Comparison of ENCODE assay signal across 8 mouse cellular contexts in the genomic region with DNA sequence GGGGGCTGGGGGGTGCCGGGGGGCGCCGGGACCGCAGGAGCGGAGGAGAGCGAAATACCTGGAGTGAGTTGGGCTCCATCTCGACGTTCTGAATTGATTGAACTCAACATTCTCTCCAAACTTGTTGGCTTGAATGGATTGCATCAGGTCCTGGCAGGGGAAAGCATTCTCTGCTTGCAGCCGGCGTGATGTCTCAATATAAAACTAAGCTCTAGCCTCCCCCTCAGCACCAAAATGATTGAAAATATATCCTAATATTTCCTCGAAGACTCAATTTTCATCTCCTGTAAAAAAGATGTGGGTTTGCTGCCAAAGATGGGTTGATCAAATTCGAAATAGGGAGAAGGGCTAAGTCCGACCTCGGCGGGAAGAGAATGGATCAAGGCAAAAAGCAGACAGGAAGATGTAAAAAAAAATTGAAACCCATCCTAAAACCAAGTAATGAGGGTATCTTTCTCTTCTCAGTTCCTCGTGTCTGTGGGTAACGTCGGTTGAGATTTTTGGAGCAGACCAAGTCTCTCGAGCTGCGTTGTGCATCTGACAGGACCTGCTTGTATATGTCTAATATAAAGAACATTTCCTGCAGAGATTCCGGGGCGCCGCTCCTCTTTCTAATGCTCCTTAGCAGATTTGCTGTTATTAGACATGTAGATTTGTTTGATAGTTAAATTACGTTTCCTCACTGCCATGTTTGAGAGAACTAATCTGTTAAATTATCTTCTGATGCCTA. TPM values are rescaled to one million over a fixed set of nuclear protein-coding genes. Genes with fewer than 3 reads are reported as not detected.
DNase-seq lines count a peak whose midpoint lies in the region; ATAC-seq lines count a peak whose summit lies in the region.

A gene (minus strand): TSS at position 109 of the 730 bp plus-strand sequence.

- H3K4me3 ChIP-seq in brown adipose tissue, adult 24 weeks (ENCODE audit: insufficient read depth, low read depth, low read length) = peak within 1 kb of the TSS; percentile 99
- peak within 1 kb of the TSS; percentile 64 for H3K4me3 ChIP-seq in hindbrain, embryonic 13.5 days

- H3K27ac ChIP-seq in brown adipose tissue, adult 24 weeks (replicated peaks; ENCODE audit: low read depth, low read length) = peak within 1 kb of the TSS; percentile 89
- peak within 1 kb of the TSS; percentile 91 for H3K27ac ChIP-seq in hindbrain, embryonic 13.5 days

- WGBS in hindbrain, embryonic 13.5 days = under 1% methylated on average over 24 of the region's 24 CpGs

- no peaks in the 10 kb centered on the region for H3K9me3 ChIP-seq in hindbrain, embryonic 13.5 days

- peak within 1 kb of the TSS; percentile 83 for H3K9ac ChIP-seq in hindbrain, embryonic 13.5 days

- peak within 1 kb of the TSS; percentile 82 for H3K4me2 ChIP-seq in hindbrain, embryonic 13.5 days

- ATAC-seq in hindbrain, embryonic 13.5 days (ENCODE audit: low FRiP score) = no peak
- ATAC-seq in erythroid progenitor cell, adult 5-6 weeks (replicated peaks; ENCODE audit: low FRiP score, poor library complexity, severe bottlenecking) = no peak

- peak; percentile 34 for DNase-seq in MEL-GATA-1-ER (ENCODE audit: extremely low read depth, low read depth)
- peak; percentile 75 for DNase-seq in forelimb bud, embryonic 11.5 days (ENCODE audit: low read depth, low spot score)
- DNase-seq in layer of hippocampus, postnatal 36 days = peak; percentile 30 to 43
- peak; percentile 70 for DNase-seq in lung, postnatal 14 days
- peak; percentile 77 to 82 for DNase-seq in right cerebral cortex, postnatal 10 days (ENCODE audit: low spot score in 2 of 2)

- H3K4me1 ChIP-seq in brown adipose tissue, adult 24 weeks (ENCODE audit: control insufficient read depth, insufficient read depth, insufficient read length, low read length) = no peaks in the 10 kb centered on the region
- peaks cover 53% of the 10 kb centered on the region for H3K4me1 ChIP-seq in hindbrain, embryonic 13.5 days (replicated peaks)

- no peaks in the 10 kb centered on the region for H3K36me3 ChIP-seq in hindbrain, embryonic 13.5 days

- no peaks in the 10 kb centered on the region for H3K27me3 ChIP-seq in hindbrain, embryonic 13.5 days

RNA-seq across cellular contexts. Expression of the gene that starts here (rescaled TPM):
- 5.0 and 8.5 TPM in 2 replicates for polyA plus RNA-seq in brown adipose tissue, adult 24 weeks (2012; ENCODE audit: insufficient read depth, insufficient read length, missing spikeins)
- 19.5 and 22.7 TPM in 2 replicates for polyA plus RNA-seq in hindbrain, embryonic 13.5 days (2015; fragmentation: Nextera tagmentation; extraction: Ambion mirVana)
- 10 to 100 TPM; 24.0 to 27.5 TPM for total RNA-seq in layer of hippocampus, postnatal 36 days (2021)
- 7.1 and 7.9 TPM in 2 replicates for total RNA-seq in erythroid progenitor cell, adult 5-6 weeks (2015; ENCODE audit: low replicate concordance)
- 1.9 and 3.9 TPM in 2 replicates for total RNA-seq in erythroid progenitor cell, adult 5-6 weeks (2017; ENCODE audit: low replicate concordance)
